Mouse (Mus musculus): ENCODE results near the gene Dpm2.
A peak's percentile ranks its signal among the peaks of the same experiment; 100 is the strongest.

Dpm2 gene

DNA sequence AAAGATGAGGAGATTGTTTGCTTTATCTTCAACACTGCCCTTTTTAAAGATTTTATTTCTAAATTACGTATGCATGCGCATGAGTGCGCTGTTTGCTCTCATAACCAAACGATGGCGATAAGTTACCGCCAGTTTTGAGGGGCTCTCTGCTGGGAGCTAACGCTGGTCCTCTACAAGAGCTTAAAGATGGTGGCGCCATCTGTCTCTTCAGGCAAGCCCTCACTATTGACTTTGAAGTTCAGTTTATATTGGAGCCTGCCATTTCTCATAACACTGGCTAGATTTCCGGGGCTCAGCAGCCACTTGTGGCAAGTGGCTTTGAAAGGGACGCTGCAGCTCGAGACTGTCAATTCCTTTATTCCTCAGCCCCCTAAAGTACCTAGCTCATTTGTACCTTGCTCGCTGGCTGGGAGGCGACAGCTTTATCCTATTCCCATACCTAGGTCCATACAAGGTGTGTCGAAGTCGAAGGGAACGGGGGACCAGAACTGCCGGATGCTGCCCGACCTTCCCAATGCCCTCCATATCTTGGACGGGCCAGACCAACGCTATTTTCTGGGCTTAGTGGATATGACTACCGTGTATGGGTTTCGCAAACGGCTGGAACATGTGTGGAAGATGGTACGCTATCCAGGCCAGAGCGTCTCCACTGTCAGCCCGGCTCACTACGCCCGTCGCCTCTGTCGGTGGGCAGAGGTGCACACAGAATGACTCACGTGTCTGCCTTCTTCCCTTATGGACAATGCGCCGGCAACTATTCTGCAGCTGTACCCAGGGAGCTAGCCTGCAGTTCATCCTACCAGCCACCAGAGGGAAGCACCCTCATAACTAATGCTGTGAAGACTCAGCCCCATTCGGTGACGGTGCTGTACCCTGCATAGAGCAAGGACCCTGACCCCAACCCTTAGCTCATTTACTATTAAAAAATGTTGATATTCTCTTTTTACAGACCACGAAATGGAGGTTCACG lies 12.5 kb downstream of the Dpm2 start:
- peak; percentile 79 for DNase-seq (ENCODE audit: low spot score)

DNA sequence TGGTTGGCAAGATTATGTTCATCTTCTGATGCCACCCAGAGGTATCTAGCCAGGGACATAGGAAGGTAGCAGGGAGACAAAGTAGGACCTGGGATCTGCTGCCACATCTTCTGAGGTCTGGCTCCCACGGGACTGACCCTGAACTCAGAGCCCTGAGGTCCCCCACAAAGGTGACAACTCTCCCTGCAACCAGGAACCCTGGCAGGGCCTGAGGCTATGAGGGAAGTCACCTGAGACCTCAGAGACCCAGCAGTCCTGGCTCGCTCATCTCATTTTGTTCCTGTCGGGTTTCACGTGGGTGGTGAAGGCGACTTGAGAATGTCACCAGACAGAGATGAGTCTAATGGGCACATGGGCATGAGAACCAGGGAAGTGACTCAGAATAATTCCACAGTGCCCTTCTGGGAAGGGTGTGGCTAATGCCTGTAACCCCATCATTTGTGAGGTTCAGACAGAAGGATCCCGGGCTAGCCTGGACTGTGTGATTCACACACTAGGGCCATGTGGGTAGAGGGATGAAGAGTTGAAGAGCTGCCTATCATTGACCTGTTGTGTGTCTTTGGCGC lies 14.6 kb downstream of the Dpm2 start:
- DNase-seq (ENCODE audit: low spot score) = no peak

DNA sequence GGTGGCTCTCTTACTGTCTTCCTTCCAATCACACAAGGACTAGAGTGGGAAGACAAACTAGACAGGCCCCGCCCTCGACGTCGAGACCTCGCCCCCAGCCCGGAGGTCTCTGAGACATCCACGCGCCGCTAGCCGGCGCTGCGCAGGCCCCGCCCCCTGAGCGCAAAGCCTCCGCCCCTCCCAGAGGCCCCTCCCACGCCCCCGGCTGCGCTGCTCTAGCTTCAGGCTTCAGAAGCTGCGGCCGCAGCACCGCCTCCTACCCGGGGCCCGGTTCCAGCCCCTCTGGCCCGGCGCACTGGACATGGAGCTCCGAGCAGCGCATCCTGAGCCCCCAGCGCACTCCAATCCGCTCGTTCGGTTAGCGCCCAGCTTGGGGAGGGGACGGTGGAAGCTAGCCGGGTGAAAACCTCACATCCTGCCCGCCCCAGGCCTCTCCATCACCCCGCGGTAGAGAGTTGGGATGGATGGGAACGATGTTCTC lies 16.3 kb downstream of the Dpm2 start, which contains the start of gene St6galnac4:
St6galnac4 (plus strand) TSS at position 225 of the 481 bp plus-strand sequence.
- DNase-seq (ENCODE audit: low spot score) = peak; percentile 88

DNA sequence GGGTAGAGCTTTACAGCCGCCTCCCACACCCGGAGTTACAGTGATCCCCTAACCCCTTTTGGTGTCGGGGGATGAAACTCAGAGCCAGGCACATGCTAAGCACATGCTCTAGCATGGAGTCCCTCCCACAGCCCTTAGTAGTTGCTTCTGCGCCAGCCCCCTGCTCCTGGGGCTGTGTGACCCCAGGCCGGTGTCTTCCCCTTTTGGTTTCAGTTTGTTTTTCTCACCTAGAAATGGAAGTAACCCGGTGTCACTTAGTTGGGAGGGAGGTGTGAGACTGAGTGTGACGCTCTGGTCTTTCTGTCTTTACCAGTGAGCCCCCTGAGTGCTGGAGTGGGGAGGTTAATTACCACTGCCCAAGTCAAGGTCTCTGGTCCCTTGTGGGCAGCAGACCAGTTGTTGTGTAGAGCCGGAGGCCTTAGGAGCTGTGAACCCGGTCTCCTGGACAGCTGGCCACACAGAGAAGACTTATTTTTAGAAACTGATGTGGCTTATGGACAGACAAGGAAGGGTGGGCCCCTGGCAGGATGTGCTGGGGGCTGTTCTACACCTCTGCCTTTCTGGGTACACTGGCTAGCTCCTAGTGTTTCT lies 17.2 kb downstream of the Dpm2 start:
- DNase-seq (ENCODE audit: low spot score) = peak; percentile 74

DNA sequence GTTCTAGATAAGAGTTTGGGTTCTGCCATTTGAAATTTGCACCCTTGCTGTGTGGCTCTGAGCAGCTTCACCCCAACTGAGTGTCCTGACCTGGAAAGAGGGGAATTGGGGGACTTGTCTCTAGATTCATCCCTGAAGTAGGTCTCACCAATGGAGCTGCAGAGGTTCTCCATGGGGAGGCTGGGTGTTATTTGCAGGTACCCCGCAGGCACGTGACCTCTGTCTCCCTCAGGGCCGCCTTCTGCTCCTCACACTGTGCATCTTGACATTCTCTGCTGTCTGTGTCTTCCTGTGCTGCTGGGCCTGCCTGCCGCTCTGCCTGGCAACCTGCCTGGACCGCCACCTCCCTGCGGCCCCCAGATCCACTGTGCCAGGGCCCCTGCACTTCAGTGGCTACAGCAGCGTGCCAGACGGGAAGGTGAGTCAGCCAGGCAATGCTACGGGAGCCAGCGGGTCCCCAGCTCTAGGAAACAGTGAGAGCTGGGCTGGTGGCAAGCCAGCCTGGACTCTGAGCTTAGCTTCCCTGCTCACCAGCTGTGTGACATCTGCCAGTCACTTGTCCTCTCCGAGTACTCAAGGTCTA lies 18.6 kb downstream of the Dpm2 start:
- DNase-seq (ENCODE audit: low spot score) = no peak

DNA sequence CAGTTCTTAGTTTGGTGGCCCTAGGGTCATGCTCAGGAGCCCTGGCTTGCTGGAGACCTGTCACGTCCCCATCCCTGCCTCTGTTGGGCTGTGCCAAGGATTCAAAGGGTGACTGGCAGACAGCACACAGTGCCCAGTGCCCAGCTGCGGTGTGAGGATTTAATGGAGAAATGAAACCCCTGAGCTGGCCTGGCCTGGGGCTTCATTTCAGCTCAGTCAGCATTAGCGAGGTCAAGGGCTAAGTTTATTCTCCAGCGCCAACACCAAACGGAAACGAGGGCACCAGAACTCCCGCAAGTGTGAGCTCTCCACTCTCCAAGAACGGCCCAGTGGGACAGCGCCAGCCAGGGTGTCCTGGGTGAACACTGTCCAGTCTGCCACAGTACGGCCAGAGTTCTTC lies 19.6 kb downstream of the Dpm2 start:
- no peak for DNase-seq (ENCODE audit: low spot score)

DNA sequence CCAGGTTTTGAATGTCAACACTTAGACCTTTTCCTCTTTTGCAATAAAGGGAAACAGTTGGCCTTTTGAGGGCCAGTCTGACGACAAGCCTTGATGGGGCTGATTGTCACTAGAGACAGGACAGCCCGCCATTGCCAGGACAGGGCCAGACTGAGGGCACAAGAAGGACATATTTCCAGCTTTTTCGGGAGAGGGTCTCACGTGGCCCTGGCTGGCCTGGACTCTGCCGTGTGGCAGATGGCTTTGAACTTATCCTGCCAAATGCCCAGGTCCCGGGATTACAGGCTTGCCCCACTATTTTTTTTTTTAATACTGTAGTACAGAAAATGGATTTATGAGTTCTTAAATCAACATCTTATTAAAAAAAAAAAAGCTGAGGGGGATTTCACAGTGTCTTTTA lies 20.6 kb downstream of the Dpm2 start:
- DNase-seq (ENCODE audit: low spot score) = no peak

DNA sequence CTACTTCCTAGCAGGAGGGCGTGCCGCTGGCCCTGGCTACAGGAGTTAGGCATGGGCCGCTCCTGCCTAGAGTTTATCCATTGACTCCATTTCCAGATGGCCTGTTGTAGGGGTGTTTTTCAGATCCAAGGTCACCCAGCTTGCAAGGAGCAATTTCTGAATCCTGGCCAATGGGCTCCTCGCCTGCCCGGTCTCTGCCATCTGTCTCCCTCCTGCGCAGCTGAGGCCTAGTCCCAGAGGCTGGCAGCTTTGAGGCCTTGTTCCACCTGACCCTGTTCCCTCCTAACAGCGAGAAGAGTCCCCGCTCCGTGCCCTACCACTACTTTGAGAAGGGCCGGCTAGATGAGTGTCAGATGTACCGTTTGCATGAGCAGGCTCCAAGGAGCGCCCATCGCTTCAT lies 26.1 kb downstream of the Dpm2 start:
- DNase-seq (ENCODE audit: low spot score) = no peak

DNA sequence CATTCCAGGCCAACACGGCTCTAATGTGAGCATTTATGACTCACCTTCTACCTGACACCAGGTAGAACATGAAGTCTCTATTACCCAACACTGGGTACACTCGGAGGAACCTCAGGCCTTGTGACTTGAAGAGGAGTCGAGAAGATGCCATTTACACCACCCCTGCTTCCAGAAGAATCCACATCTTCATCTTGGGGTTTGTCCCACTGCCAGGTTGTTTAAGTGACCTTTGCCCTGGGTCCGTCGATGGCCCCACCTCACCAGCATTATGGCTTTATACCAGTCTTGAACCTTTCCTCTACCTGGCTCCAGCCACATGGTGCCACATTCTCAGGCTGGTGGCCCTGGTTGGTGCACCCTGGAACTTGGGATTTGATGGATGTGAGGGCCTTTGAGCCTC lies 26.6 kb downstream of the Dpm2 start:
- DNase-seq (ENCODE audit: low spot score) = no peak

DNA sequence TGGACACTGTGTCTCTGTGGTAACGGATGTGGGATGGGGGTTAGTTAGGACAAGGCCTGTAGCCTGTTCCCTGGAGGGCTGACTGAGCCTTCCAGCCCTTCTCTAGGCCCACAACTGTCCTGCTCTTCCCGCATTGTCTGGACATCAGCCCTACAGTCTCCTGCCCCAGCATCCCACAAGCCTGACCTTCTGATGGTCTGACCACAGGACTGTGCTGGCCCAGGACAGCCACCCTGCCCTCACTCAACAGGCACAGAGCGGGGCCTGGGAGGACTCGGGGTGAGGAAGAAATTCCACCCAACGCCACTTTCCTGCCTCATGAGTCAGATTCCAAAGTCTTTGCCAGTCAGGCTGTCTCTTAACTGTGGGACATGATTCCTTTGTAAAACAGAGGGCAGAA lies 27.0 kb downstream of the Dpm2 start:
- DNase-seq (ENCODE audit: low spot score) = no peak

DNA sequence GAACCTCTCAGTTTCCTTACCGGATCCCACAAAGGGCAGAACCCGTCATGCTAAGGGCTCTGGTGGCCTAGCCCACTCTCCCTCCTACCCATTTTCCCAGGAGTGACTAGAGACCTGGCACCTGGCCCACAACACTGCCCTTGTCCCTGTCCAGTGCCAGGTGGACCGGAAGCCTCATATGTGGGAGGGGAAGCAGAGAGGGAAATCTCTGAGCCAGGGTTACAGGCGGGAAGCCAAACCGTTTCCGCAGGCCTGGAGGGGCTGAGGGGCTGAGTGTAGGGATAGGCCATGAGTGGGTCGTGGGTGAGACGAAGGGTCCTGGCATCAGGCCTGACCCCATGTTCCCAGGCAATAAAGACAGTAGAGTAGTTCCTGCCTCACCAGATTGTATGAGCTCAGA lies 27.8 kb downstream of the Dpm2 start:
- DNase-seq (ENCODE audit: low spot score) = no peak

DNA sequence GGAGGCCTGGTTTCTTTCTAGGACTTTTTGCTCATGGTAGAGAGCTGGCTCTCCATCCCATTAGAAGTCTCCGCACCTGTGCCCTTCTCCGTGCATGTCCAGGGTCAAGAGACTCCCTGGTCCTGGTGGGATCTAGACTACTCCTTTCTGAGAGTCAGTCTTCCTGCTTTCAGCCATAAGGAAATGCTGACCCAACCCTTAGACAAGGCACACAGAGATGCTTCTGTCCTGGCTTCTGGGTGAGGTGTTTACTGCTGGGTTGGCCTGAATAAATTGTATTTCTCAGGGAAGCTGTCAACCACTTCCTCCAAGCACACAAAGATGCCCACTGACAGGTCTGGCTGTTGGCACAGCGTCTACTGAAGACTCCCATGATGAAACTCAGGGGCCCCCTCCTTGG lies 28.8 kb downstream of the Dpm2 start, which contains the start of gene St6galnac6:
St6galnac6 (plus strand) TSS at position 301 of the 400 bp plus-strand sequence.
- DNase-seq (ENCODE audit: low spot score) = no peak

DNA sequence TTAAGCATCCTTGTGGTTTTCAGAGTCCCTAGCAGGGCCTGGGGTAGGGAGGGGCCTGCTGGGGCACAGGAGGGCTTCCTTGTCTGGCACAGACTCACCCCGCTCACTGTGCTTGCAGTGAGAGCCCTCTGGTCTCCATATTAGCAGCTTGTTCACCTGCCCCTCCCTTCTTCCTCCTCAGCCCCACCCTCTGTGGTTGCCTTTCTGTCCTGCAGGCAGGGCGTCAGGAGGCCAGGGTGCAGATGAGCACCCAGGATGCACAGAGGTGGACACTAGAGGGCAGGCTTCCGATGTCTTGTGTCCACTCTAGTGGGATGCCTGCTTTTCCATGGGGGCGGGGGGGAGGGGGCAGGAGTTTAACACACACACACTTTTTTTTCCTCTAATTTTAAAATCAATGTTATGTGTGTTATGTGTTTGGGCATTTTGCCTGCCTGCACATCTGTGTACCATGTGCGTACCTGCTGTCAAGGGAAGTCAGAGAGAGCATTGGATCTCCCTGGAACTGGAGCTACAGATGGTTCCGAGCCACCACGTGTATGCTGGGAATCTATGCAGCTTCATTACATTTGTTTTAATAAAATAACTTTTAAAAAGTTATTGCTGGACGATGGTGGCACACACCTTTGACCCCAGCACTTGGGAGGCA lies 30.9 kb downstream of the Dpm2 start:
- DNase-seq (ENCODE audit: low spot score) = peak; percentile 19

DNA sequence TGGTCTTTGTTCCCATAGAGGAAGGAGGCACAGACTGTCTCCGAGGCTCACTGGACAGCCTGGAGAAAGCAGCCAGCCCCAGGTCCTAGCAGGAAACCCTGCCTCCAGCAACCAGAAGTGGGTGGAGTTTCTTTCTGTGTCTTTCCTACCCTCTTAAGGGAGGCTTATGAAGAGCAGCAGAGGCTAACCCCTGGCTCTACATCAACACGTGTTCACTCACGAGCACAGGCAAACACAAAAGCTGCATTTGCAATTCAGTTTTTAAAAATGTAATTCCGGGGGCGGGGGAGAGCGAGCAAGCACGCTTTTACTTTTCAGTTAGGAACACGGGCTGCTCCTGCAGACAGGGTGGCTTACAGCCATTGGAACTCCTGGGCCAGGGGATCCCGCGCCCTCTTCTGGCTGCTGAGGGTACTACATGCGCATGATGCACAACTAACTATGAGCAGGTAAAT lies 32.0 kb downstream of the Dpm2 start:
- peak; percentile 83 for DNase-seq (ENCODE audit: low spot score)

DNA sequence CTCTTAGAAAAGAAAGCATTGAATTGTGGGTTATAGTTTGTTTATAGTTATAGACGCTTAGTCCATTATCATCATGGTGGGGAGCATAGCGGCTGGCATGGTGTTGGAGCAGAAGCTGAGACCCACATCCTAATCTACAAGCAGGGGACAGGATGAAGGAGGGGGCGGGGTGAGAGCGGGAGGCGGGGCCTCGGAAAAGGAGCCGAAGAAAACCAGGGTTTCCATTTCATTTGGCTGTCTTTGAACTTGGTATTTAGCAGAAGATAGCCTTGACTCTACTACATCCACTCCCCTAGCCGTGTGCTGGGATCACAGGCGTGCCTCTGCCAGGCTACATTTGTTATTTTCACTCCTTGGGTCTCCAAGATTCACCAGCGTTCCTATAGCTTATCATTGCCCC lies 34.0 kb downstream of the Dpm2 start:
- no peak for DNase-seq (ENCODE audit: low spot score)

DNA sequence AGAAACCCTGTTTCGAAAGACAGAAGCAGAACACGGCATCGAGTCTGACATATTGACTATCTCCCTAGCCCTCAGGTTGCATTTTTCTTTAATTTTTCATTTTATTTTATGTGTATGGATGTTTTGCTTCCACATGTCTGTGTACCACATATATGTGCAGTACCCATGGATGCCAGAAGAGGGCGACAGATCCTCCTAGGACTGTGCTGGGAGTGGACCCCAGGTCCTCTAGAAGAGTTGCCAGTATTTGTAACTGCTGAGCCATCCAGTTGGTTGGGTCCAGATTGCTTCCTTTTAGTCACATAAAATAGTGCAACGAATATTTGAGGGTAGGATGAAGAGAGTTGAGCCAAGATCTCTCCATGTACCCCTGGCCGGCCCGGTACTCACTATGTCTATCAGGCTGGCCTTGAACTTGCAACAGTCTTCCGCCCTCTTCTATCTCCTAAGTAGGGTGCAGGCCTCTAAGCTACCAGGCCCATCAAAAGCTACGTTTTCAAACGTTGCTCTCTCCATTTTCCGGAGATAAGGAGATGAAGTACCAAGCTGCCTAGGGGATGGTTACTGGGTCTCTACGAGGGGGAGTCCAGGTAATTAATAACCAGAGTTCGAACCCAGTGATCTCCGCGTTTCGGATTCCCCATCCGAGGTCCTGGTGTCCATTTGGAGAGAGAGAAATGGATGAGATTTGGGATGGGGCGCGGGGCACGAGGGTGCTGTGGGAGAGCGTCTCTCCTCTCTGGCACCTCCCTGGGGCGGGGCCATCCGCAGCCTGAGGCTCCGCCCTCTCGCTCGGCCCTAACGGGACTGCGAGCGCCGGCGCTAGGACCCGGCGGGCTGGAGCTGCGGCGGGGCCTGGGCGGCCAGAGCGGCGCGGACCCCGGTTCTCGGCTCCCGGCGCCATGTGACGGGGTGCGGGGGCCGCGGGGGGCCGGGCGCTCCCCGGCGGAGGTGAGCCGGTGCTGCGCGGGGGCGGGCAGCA lies 35.8 kb downstream of the Dpm2 start:
- peak; percentile 58 for DNase-seq (ENCODE audit: low spot score)

DNA sequence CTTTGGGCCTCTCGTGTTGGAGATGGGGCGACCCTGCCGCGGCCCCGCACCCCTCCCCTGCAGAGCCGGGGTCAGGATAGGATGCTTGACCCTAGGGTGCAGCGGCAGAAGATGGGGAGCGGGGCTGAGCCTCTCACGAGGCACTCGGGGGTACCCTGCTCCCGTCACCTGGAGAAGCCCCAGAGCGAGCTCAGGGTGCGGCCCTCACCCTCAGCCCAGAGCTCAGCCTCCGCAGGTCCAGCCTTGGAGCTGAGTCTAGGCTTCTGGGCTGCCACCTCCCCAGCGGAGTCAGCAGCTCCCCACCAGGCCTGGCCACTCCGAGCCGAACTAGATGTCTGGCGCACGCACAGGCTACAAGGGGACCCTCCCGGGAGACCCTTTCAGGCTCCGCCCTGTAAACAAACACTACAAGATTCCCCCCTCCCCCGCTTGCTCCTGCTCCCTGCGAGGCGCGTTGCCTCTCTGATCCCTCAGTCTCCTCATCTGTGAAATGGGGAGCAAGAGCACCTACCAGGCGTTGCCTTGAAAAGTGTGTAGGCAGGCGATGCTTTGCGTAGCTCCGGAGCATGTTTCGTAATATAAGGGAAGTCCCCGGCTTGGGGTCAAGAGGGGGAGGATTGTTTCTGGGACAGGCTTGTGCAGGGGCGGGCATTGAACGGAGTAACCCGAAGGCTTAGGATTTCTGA lies 36.7 kb downstream of the Dpm2 start:
- DNase-seq (ENCODE audit: low spot score) = peak; percentile 36

DNA sequence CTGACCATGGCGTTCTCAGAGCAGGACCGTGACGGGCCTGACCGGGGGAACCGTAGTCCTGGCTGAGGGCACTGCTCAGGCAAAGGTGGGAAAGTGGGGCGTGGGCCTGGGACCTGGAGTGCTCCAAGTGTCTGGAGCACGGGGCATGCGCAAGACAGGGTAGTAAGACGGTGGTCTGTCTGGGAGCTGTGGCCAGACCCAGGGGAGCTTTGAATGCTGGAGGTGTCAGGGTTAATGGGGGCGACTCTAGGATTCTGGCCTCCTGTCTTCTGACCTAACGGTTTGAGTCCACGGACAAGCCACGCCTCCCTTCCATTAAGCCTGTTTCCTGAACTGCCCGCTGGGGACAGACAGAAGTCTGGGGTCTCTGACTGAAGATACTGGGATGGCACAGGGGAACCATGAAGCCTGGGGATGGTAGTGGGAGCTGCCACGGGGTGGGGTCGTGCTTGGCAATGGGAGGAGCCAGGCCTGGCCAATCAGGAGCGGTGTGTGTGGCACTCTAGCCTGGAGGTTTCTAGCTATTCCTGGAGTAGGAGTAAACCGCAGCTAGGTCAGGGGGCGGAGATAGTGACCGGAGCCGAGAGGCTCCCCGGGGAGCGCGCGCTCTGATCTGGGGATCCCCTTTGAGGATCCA lies 37.6 kb downstream of the Dpm2 start:
- peak; percentile 27 for DNase-seq (ENCODE audit: low spot score)

DNA sequence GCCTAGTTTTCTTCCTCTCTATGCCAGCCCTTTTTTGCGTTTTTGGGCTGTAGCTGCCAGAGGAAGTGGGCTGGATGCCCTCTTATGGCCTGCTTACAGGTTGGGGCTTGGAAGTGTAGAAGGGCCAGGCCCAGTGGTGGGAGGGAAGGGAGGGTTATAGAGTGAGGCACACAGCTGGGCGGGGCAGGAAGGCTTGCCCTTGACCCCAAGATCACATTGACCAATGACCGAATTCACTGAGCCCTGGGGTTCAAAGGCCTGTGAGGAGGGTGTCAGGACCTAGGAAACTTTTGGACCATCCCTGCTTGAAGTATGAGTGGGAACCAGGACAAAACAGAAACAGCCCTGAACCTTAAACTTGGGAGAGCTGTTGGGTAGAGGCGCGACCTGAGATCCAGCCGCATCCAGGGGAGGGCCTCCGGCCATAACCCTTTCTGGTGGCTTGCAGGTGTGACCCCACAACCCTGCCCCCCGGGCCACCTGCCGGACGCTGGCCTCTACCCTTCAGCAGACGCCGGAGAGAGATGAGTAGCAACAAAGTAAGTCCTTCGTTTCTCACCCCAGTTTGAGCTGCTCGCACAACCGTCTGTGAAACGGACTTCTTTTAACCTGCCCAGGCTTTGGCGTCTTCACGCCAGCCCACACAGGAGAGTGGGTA lies 38.2 kb downstream of the Dpm2 start:
- DNase-seq (ENCODE audit: low spot score) = no peak
